Mouse (Mus musculus): ENCODE data around the gene Catspere2. TPM values are rescaled to one million over a fixed set of nuclear protein-coding genes. Genes with fewer than 3 reads are reported as not detected.
"Not testable (repeated sequence)": the region's sequence is repeated elsewhere in the genome, so short reads cannot be mapped to it uniquely, and the experiment has no call there.

Gene Catspere2
- not detected in 2 replicates for total RNA-seq (2015; ENCODE audit: low replicate concordance)
- total RNA-seq (2017; ENCODE audit: low replicate concordance): not detected in 2 replicates

GRCm38 (mm10) chr1:177983024-177983450, at the start of gene Catspere2:
Gene Catspere2 (plus strand): TSS chr1:177983423.
- ATAC-seq (replicated peaks; ENCODE audit: low FRiP score, poor library complexity, severe bottlenecking): peak; percentile 97

GRCm38 (mm10) chr1:177940422-177940977, 42.7 kb upstream of the Catspere2 start:
- ATAC-seq (replicated peaks; ENCODE audit: low FRiP score, poor library complexity, severe bottlenecking): not testable (repeated sequence)

- no peak for ATAC-seq (replicated peaks; ENCODE audit: low FRiP score, poor library complexity, severe bottlenecking)
These were observed 1.9 kb upstream of the Catspere2 start for GRCm38 (mm10) chr1:177981276-177981675.

GRCm38 (mm10) chr1:177983582-177983981, 359 bp downstream of the Catspere2 start:
- peak; percentile 53 for ATAC-seq (replicated peaks; ENCODE audit: low FRiP score, poor library complexity, severe bottlenecking)

GRCm38 (mm10) chr1:177984206-177984605, 983 bp downstream of the Catspere2 start:
- ATAC-seq (replicated peaks; ENCODE audit: low FRiP score, poor library complexity, severe bottlenecking): no peak

GRCm38 (mm10) chr1:177987476-177987875, 4.3 kb downstream of the Catspere2 start:
- not testable (repeated sequence) for ATAC-seq (replicated peaks; ENCODE audit: low FRiP score, poor library complexity, severe bottlenecking)

GRCm38 (mm10) chr1:178072798-178073197, 89.6 kb downstream of the Catspere2 start:
- ATAC-seq (replicated peaks; ENCODE audit: low FRiP score, poor library complexity, severe bottlenecking): not testable (repeated sequence)

GRCm38 (mm10) chr1:178097865-178098264, 114.6 kb downstream of the Catspere2 start:
- ATAC-seq (replicated peaks; ENCODE audit: low FRiP score, poor library complexity, severe bottlenecking): not testable (repeated sequence)

- ATAC-seq (replicated peaks; ENCODE audit: low FRiP score, poor library complexity, severe bottlenecking): not testable (repeated sequence)
These were observed 125.3 kb downstream of the Catspere2 start for GRCm38 (mm10) chr1:178108514-178108913.

- ATAC-seq (replicated peaks; ENCODE audit: low FRiP score, poor library complexity, severe bottlenecking): not testable (repeated sequence)
These were observed 139.0 kb downstream of the Catspere2 start for GRCm38 (mm10) chr1:178122236-178122635.

GRCm38 (mm10) chr1:178134288-178134687, 151.1 kb downstream of the Catspere2 start:
- no peak for ATAC-seq (replicated peaks; ENCODE audit: low FRiP score, poor library complexity, severe bottlenecking)

- ATAC-seq (replicated peaks; ENCODE audit: low FRiP score, poor library complexity, severe bottlenecking): not testable (repeated sequence)
These were observed 163.3 kb downstream of the Catspere2 start for GRCm38 (mm10) chr1:178146513-178146912.

- not testable (repeated sequence) for ATAC-seq (replicated peaks; ENCODE audit: low FRiP score, poor library complexity, severe bottlenecking)
These were observed 163.7 kb downstream of the Catspere2 start for GRCm38 (mm10) chr1:178146915-178147314.

GRCm38 (mm10) chr1:178182251-178182650, 199.0 kb downstream of the Catspere2 start:
- ATAC-seq (replicated peaks; ENCODE audit: low FRiP score, poor library complexity, severe bottlenecking): no peak

- no peak for ATAC-seq (replicated peaks; ENCODE audit: low FRiP score, poor library complexity, severe bottlenecking)
These were observed 202.4 kb downstream of the Catspere2 start for GRCm38 (mm10) chr1:178185591-178185990.

GRCm38 (mm10) chr1:178187216-178187791, 204.1 kb downstream of the Catspere2 start, which contains the start of gene Desi2:
Gene Desi2 (plus strand): TSS chr1:178187417.
- ATAC-seq (replicated peaks; ENCODE audit: low FRiP score, poor library complexity, severe bottlenecking): peak; percentile 97

GRCm38 (mm10) chr1:178187810-178188209, 204.6 kb downstream of the Catspere2 start:
- peak; percentile 21; the same call in 1 of the 2 replicates for ATAC-seq (replicated peaks; ENCODE audit: low FRiP score, poor library complexity, severe bottlenecking)

GRCm38 (mm10) chr1:178188386-178188785, 205.2 kb downstream of the Catspere2 start:
- no peak for ATAC-seq (replicated peaks; ENCODE audit: low FRiP score, poor library complexity, severe bottlenecking)

- ATAC-seq (replicated peaks; ENCODE audit: low FRiP score, poor library complexity, severe bottlenecking): no peak
These were observed 222.6 kb downstream of the Catspere2 start for GRCm38 (mm10) chr1:178205701-178206325.

GRCm38 (mm10) chr1:178207856-178208255, 224.6 kb downstream of the Catspere2 start:
- not testable (repeated sequence) for ATAC-seq (replicated peaks; ENCODE audit: low FRiP score, poor library complexity, severe bottlenecking)

GRCm38 (mm10) chr1:178209966-178210365, 226.7 kb downstream of the Catspere2 start:
- no peak for ATAC-seq (replicated peaks; ENCODE audit: low FRiP score, poor library complexity, severe bottlenecking)

Data from erythroid progenitor cell, adult 5-6 weeks (primary cell).